19 mouse cellular contexts compared by ENCODE assay signal in the genomic region with DNA sequence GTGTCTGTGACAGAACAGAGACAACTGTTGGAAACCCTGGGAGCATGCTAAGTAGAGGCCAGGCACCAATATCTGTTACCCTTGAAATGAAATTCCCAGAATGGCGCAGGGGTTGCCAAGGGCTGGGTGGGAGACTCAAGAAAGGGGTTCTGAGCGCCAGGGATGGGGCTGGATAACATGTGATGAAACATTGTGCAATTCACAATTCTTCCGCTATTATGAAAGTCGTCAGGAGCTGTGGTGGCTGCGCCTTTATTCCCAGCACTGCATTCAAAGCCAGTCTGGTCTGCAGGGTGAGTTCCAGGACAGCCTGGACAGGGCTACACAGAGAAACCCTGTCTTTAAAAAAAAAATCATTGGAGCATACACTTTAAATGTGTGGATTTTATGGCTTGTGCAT.
"Had no signal": no experiment of that assay in that cellular context is flagged by ENCODE, and none has a peak within 500 bp of the region (broad histone marks: within the 10 kb centered on the region; RNA-seq: fewer than 3 reads in every experiment).

No protein-coding gene starts in this region.

- H3K4me3 ChIP-seq: liver, embryonic 12.5 days; megakaryocyte, embryonic 14.5 days; midbrain, embryonic 13.5 days; midbrain, embryonic 15.5 days; neural tube, embryonic 12.5 days; stomach, embryonic 15.5 days had no signal

- ATAC-seq: liver, embryonic 12.5 days; midbrain, embryonic 13.5 days; midbrain, embryonic 15.5 days had no signal

- H3K27me3 ChIP-seq: midbrain, embryonic 15.5 days; neural tube, embryonic 12.5 days; stomach, embryonic 15.5 days had no signal

- H3K27ac ChIP-seq: liver, embryonic 12.5 days; liver, embryonic 14.5 days; midbrain, embryonic 13.5 days; midbrain, embryonic 15.5 days; neural tube, embryonic 12.5 days; stomach, embryonic 15.5 days; stomach, postnatal 0 days had no signal

- H3K9ac ChIP-seq: liver, embryonic 12.5 days; liver, embryonic 14.5 days; lung, embryonic 14.5 days; midbrain, embryonic 13.5 days; midbrain, embryonic 15.5 days; neural tube, embryonic 12.5 days; stomach, embryonic 15.5 days had no signal

- H3K36me3 ChIP-seq: liver, embryonic 12.5 days; midbrain, embryonic 13.5 days; midbrain, embryonic 15.5 days; neural tube, embryonic 12.5 days; stomach, embryonic 15.5 days had no signal

- H3K9me3 ChIP-seq: liver, embryonic 12.5 days; midbrain, embryonic 13.5 days; midbrain, embryonic 15.5 days; neural tube, embryonic 12.5 days; stomach, embryonic 15.5 days had no signal

- DNase-seq: lung, adult 18-20 months; lung, embryonic 14.5 days; lung, postnatal 10 days; lung, postnatal 4 days; retina, postnatal 1 day; right cerebral cortex, adult 18-20 months; right cerebral cortex, postnatal 25 days; thymus, adult 18-20 months; thymus, postnatal 14 days; thymus, postnatal 36 days had no signal

- H3K4me2 ChIP-seq: liver, embryonic 12.5 days; lung, embryonic 14.5 days; midbrain, embryonic 11.5 days; midbrain, embryonic 13.5 days; midbrain, embryonic 15.5 days; neural tube, embryonic 12.5 days; stomach, embryonic 15.5 days had no signal

- H3K4me1 ChIP-seq: liver, embryonic 12.5 days; midbrain, embryonic 13.5 days; midbrain, embryonic 15.5 days; neural tube, embryonic 12.5 days; stomach, embryonic 15.5 days had no signal
